Mouse (Mus musculus) mouse trophoblast stem cell (cell line): Measurements from ENCODE around the gene Cbx3.

Experiments
- in situ Hi-C, 2 experiments: fragments of 300-500 bp; cut with MseI, MboI; formaldehyde crosslinking; loops; 2 replicates in 1 of 2; 3 replicates in 1 of 2; pipeline ENCODE4 v1.15.1; 2025

Cbx3 gene

GRCm38 (mm10) chr6:51523807-51524320 is 53.7 kb downstream of the Cbx3 start, which contains the start of gene Snx10:
Snx10 (plus strand) TSS chr6:51523901.
- in situ Hi-C loops = no loop called here

GRCm38 (mm10) chr6:51524321-51524931 is 54.3 kb downstream of the Cbx3 start:
- in situ Hi-C loops = no loop called here

DNA sequence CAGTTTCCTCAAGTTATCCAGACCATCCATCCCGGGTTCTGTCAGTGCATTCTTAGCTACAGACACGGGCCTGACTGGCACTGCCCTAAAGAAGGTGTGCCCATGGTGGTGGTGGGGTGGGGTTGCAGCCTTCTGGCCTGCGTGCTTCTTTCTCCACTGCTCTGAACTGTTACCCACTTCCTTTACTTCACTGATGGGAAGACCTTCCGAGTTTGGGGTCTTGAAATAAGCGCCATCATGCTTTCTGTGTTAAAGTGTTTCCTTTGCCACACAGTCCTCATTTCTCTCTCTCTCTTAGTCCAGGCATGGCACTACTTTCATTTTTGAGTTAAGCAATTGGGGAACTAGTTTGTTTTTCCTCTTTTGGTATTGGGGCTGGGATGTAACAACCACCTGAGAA is 54.8 kb downstream of the Cbx3 start:
- in situ Hi-C loops = no loop called here

DNA sequence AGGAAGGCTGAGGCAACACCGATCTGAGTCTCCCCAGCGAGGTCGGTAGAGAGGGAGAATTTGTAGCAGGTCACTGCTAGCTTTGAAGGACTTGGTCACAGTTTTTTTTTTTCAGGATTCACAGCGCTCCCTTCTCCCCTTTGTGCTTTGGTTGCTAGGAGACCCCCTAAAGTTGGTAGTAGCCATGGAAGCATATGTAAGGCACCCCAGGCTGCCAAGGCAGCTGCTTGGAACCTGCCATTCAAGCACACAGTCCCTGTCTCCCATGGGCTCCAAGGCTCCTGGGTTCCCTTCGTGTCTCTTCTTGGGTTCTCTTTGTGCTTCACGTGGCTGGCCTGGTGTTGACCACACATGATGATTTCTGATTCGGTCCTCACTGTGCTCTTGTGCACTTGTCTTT is 59.3 kb downstream of the Cbx3 start:
- in situ Hi-C loops = no loop called here
